In genomic region chr4:123397049-123397448, GRCm38 (mm10) we compare ENCODE assay signal across 32 mouse cellular contexts. TPM values are rescaled to one million over a fixed set of nuclear protein-coding genes. Genes with fewer than 3 reads are reported as not detected.
"Had no signal": no experiment of that assay in that cellular context is flagged by ENCODE, and none has a peak within 500 bp of the region (broad histone marks: within the 10 kb centered on the region; RNA-seq: fewer than 3 reads in every experiment).

No protein-coding gene starts in this region.

- H3K4me3 ChIP-seq: gastrocnemius, adult 2 months; heart, embryonic 10.5 days; heart, embryonic 13.5 days; hindbrain, embryonic 10.5 days; hindbrain, embryonic 12.5 days; kidney, embryonic 15.5 days; limb, embryonic 13.5 days; limb, embryonic 15.5 days; liver, embryonic 12.5 days had no signal

- H3K4me2 ChIP-seq: heart, embryonic 13.5 days; hindbrain, embryonic 12.5 days; hindbrain, embryonic 14.5 days; kidney, embryonic 15.5 days; limb, embryonic 13.5 days; limb, embryonic 15.5 days; liver, embryonic 12.5 days had no signal

- ATAC-seq: forebrain, embryonic 16.5 days; hindbrain, embryonic 16.5 days; inflammation-experienced regulatory T-cells, adult 6 months; intestine, postnatal 0 days; liver, embryonic 12.5 days had no signal

- H3K27ac ChIP-seq: heart, embryonic 10.5 days; hindbrain, embryonic 10.5 days; hindbrain, embryonic 12.5 days; hindbrain, embryonic 14.5 days; kidney, embryonic 15.5 days; kidney, postnatal 0 days; limb, embryonic 13.5 days; limb, embryonic 15.5 days; liver, embryonic 12.5 days; liver, embryonic 14.5 days had no signal

- H3K27me3 ChIP-seq: heart, embryonic 13.5 days; hindbrain, embryonic 12.5 days; kidney, embryonic 15.5 days; limb, embryonic 13.5 days; limb, embryonic 15.5 days; liver, embryonic 12.5 days had no signal

- H3K9ac ChIP-seq: heart, embryonic 13.5 days; hindbrain, embryonic 12.5 days; hindbrain, embryonic 14.5 days; kidney, embryonic 15.5 days; limb, embryonic 13.5 days; limb, embryonic 15.5 days; liver, embryonic 12.5 days; liver, embryonic 14.5 days had no signal

- H3K4me1 ChIP-seq: hindbrain, embryonic 10.5 days; kidney, embryonic 15.5 days; limb, embryonic 13.5 days; limb, embryonic 15.5 days; liver, embryonic 12.5 days had no signal

- H3K9me3 ChIP-seq: heart, embryonic 13.5 days; hindbrain, embryonic 10.5 days; hindbrain, embryonic 12.5 days; kidney, embryonic 15.5 days; limb, embryonic 13.5 days; limb, embryonic 15.5 days; liver, embryonic 12.5 days had no signal

- DNase-seq: gastrocnemius, adult 2 months; gastrocnemius, postnatal 10 days; gastrocnemius, postnatal 25 days; heart, postnatal 4 days; kidney, adult 18-20 months; kidney, adult 8-10 months; kidney, postnatal 14 days; kidney, postnatal 4 days; layer of hippocampus, adult 9-11 months; layer of hippocampus, postnatal 36 days; left cerebral cortex, postnatal 4 days had no signal

RNA-seq across cellular contexts. Expression of gene Bmp8a, which starts 54.0 kb away (rescaled TPM):
- total RNA-seq: gastrocnemius, postnatal 4 days; granulocyte monocyte progenitor cell, adult 5-6 weeks; layer of hippocampus, postnatal 14 days; layer of hippocampus, postnatal 36 days; left cerebral cortex, adult 8-10 months; liver, adult 2 months had no signal
- polyA plus RNA-seq: heart, postnatal 0 days; inflammation-experienced regulatory T-cells, adult 6 months; liver, adult 2 months had no signal
